Mouse (Mus musculus): ENCODE results near the gene Plgrkt. TPM values are rescaled to one million over a fixed set of nuclear protein-coding genes. Genes with fewer than 3 reads are reported as not detected.

Plgrkt gene
- polyA plus RNA-seq, 1 experiment from 2014 or later, result 72.8 TPM

DNA sequence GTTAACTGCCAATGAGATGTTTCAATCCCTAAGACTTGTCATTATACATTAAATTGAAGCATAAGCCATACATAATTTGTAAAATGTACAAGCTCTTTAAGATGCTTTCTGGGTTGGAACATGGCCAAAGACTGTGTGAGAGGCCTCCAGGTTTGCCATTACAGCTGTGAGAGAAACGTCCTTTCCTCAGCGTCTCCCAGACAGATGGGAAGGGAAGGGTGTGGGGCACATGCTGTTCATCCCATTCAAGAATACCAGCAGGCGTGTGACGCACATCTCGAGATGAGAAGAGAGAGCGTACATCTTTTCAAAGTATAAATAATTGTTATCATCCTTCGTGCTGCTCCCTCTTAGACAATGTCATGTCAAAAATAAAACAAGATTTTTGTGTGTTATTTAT lies 54.5 kb downstream of the Plgrkt start:
- Histone ChIP-seq H3K36me3 (peaks cover 25% of the 10 kb centered on the region), H3K4me1 (no peaks in the 10 kb centered on the region), H3K4me2 (replicated peaks) (no peak overlapping the region), H3K4me3 (no peak overlapping the region), H3K27ac (no peak overlapping the region), H3K9ac (no peak overlapping the region), H3K9me3 (peaks cover 6% of the 10 kb centered on the region; the same call in 1 of the 2 replicates), H3K27me3 (no peaks in the 10 kb centered on the region)
- ATAC-seq (ENCODE audit: insufficient number of reproducible peaks, insufficient read depth, low FRiP score, low TSS enrichment), result no peak
- WGBS, result 76% methylated on average over 7 of the region's 7 CpGs

DNA sequence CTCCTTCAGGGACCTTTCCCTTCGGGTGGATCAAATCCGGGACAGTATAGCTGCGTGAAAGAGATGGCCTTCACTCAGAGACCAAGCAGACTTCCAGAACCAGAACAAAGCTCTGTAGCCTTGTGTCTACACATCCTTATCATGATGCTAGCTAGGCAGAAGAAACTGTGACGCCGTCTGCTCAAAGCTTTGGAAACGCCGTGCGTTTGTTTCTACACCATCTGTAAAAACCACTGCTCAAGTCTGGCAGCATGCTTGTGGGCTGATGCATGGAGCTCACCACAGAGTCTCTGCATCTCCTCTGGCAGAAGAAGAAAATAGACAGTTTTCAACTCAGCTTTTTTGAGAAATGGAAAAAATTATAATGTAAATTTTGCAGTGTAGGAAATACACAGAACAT lies 55.4 kb downstream of the Plgrkt start:
- Histone ChIP-seq H3K4me2 (replicated peaks) (no peak overlapping the region), H3K27ac (no peak overlapping the region), H3K4me3 (no peak overlapping the region), H3K9ac (no peak overlapping the region), H3K27me3 (no peaks in the 10 kb centered on the region), H3K9me3 (peaks cover 6% of the 10 kb centered on the region; the same call in 1 of the 2 replicates), H3K4me1 (no peaks in the 10 kb centered on the region), H3K36me3 (peaks cover 25% of the 10 kb centered on the region)
- 94% methylated on average over 8 of the region's 8 CpGs for WGBS
- no peak for ATAC-seq (ENCODE audit: insufficient number of reproducible peaks, insufficient read depth, low FRiP score, low TSS enrichment)

DNA sequence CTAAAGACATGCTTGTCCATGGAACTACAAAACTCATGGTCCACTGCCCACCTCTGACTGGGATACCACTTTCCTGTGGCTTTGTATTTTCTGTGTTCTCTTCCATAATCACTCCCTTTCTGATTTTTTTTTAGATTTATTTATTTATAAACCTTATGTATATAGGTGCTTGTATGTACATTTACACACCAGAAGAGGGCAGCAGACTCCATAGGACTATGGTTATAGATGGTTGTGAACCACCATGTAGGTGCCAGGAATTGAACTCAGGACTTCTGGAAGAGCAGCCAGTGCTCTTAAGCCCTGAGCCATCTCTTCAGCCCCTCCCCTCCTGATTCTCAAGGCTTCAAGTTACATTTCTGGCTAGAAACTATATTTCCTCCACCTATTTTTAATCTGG lies 58.4 kb downstream of the Plgrkt start:
- peaks cover 15% of the 10 kb centered on the region for H3K36me3 ChIP-seq
- no peak overlapping the region for H3K4me2 ChIP-seq (replicated peaks)
- no peaks in the 10 kb centered on the region for H3K27me3 ChIP-seq
- ATAC-seq (ENCODE audit: insufficient number of reproducible peaks, insufficient read depth, low FRiP score, low TSS enrichment), result no peak
- H3K4me3 ChIP-seq, result no peak overlapping the region
- H3K9ac ChIP-seq, result no peak overlapping the region
- H3K4me1 ChIP-seq, result peaks cover 4% of the 10 kb centered on the region; the same call in 1 of the 2 replicates
- H3K9me3 ChIP-seq, result no peaks in the 10 kb centered on the region
- H3K27ac ChIP-seq, result no peak overlapping the region

DNA sequence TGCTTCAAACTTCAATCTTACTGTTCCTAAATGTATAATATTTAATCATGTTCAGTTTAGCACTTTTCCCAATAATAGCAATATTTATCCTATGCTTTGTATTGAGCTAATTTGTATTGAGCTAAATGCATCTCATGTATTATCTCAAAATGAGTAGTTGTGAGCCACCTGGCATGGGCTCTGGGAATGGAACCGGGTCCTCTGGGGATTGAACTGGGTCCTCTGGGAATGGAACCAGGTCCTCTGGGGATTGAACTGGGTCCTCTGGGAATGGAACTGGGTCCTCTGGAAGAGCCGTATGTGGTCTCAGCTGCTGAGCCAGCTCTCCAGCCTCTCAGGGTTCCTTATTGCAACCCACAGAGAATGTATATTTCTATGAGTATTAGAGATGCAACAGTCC lies 65.1 kb downstream of the Plgrkt start:
- Histone ChIP-seq H3K4me3 (no peak overlapping the region), H3K36me3 (peaks cover 31% of the 10 kb centered on the region), H3K27ac (no peak overlapping the region), H3K4me2 (replicated peaks) (no peak overlapping the region), H3K9ac (no peak overlapping the region), H3K9me3 (no peaks in the 10 kb centered on the region), H3K4me1 (peaks cover 4% of the 10 kb centered on the region; the same call in 1 of the 2 replicates), H3K27me3 (no peaks in the 10 kb centered on the region)
- no peak for ATAC-seq (ENCODE audit: insufficient number of reproducible peaks, insufficient read depth, low FRiP score, low TSS enrichment)
- 91% methylated on average over 2 of the region's 2 CpGs for WGBS

DNA sequence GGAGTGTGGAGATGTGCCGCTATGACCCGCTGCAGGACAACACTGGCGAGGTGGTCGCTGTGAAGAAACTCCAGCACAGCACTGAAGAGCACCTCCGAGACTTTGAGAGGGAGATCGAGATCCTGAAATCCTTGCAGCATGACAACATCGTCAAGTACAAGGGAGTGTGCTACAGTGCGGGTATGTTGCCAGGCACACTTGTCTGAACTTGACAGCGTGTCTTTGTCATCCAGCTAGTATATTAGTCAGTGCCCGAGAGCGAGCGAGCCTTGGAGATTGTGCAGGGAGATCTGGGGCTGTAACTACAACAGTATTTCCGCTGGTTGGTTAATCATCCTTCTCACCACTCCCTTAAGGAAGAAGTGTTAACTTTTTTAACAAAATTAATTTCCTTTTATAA lies 66.3 kb downstream of the Plgrkt start:
- no peaks in the 10 kb centered on the region for H3K9me3 ChIP-seq
- peaks cover 4% of the 10 kb centered on the region; the same call in 1 of the 2 replicates for H3K4me1 ChIP-seq
- no peak overlapping the region for H3K4me3 ChIP-seq
- no peaks in the 10 kb centered on the region for H3K27me3 ChIP-seq
- H3K27ac ChIP-seq, result no peak overlapping the region
- H3K36me3 ChIP-seq, result peaks cover 40% of the 10 kb centered on the region
- 94% methylated on average over 13 of the region's 13 CpGs for WGBS
- ATAC-seq (ENCODE audit: insufficient number of reproducible peaks, insufficient read depth, low FRiP score, low TSS enrichment), result no peak
- H3K4me2 ChIP-seq (replicated peaks), result no peak overlapping the region
- no peak overlapping the region for H3K9ac ChIP-seq

Other genes with a start within 250 kb of the Plgrkt start
- 14.4 and 15.7 TPM in 2 replicates for gene Jak2, start 115.6 kb downstream of the Plgrkt start, polyA plus RNA-seq (2016; fragmentation: Nextera tagmentation; extraction: Ambion mirVana)
- 3.9 and 9.0 TPM in 2 replicates for gene Insl6, start 42.0 kb downstream of the Plgrkt start, polyA plus RNA-seq (2016; fragmentation: Nextera tagmentation; extraction: Ambion mirVana)
- gene Rln1, start 32.7 kb downstream of the Plgrkt start, polyA plus RNA-seq (2016; fragmentation: Nextera tagmentation; extraction: Ambion mirVana), result 0.45 and 0.46 TPM in 2 replicates
- gene Cd274, start 65 bp upstream of the Plgrkt start, polyA plus RNA-seq (2016; fragmentation: Nextera tagmentation; extraction: Ambion mirVana), result 0.14 and 0.32 TPM in 2 replicates
- 0.15 TPM in 1 of 2 replicates, not detected in the other for gene Pdcd1lg2, start 43.5 kb upstream of the Plgrkt start, polyA plus RNA-seq (2016; fragmentation: Nextera tagmentation; extraction: Ambion mirVana)
- 30.6 and 31.4 TPM in 2 replicates for gene Ric1, start 154.9 kb upstream of the Plgrkt start, polyA plus RNA-seq (2016; fragmentation: Nextera tagmentation; extraction: Ambion mirVana)